Mouse (Mus musculus) bone marrow, adult 2 months (tissue): ENCODE data around the gene AL732309.1. TPM values are rescaled to one million over a fixed set of nuclear protein-coding genes. Genes with fewer than 3 reads are reported as not detected.

Source experiments
- H3K27ac ChIP-seq: fragments of 200-500 bp; 2 replicates; pipeline ENCODE4 v1.5.1; 2012; ENCODE audit warnings: low read depth, mild to moderate bottlenecking, control low read depth, inconsistent platforms, low read length; ENCODE audit not compliant: control insufficient read depth, poor library complexity, insufficient read depth
- H3K4me1 ChIP-seq: fragments of 200-500 bp; 2 replicates; pipeline ENCODE4 v1.6.1; 2011; ENCODE audit warnings: low read length; ENCODE audit not compliant: control insufficient read depth, insufficient read depth
- H3K4me3 ChIP-seq: fragments of 200-500 bp; replicated peaks from 2 replicates; pipeline ENCODE3; 2011; ENCODE audit warnings: mild to moderate bottlenecking, low read depth, low read length, control low read depth; ENCODE audit not compliant: control insufficient read depth
- CTCF ChIP-seq: fragments of 200-500 bp; IDR thresholded peaks from 2 replicates; pipeline ENCODE4 v1.5.1; 2011; ENCODE audit warnings: low read length, control low read depth; ENCODE audit not compliant: control insufficient read depth, insufficient read depth
- POLR2A ChIP-seq: fragments of 200-500 bp; IDR thresholded peaks from 2 replicates; pipeline ENCODE4 v1.6.1; 2011; ENCODE audit warnings: low read depth, mild to moderate bottlenecking, control low read depth, low read length, borderline replicate concordance; ENCODE audit not compliant: control insufficient read depth
- WGBS: fragments of 180-500 bp; shearing (Covaris S2); methylation state at CpG from one replicate; pipeline ENCODE4 v1.1.7; 2018; 5-methylcytosine and 5-hydroxymethylcytosine counted together
- polyA plus RNA-seq: library from polyadenylated mRNA; stranded (reverse); fragments of >200 nt; gene quantifications from 2 replicates; pipeline ENCODE4 v1.2.4, GENCODE M21; 2011; ENCODE audit warnings: low replicate concordance; ENCODE audit not compliant: missing spikeins, insufficient read depth, insufficient read length

The AL732309.1 gene
- polyA plus RNA-seq, 1 experiment = 22.3 TPM

GRCm38 (mm10) chr2:25228995-25229530 is 17.6 kb downstream of the AL732309.1 start:
- 75% methylated on average over 6 of the region's 6 CpGs for WGBS
- Histone ChIP-seq H3K4me3 (no peak overlapping the region), H3K4me1 (no peaks in the 10 kb centered on the region), H3K27ac (0 out of 2 replicates have a peak overlapping the region, but pooled peaks have one; percentile 74)
- TF ChIP-seq CTCF (no peak), POLR2A (no peak)

DNA sequence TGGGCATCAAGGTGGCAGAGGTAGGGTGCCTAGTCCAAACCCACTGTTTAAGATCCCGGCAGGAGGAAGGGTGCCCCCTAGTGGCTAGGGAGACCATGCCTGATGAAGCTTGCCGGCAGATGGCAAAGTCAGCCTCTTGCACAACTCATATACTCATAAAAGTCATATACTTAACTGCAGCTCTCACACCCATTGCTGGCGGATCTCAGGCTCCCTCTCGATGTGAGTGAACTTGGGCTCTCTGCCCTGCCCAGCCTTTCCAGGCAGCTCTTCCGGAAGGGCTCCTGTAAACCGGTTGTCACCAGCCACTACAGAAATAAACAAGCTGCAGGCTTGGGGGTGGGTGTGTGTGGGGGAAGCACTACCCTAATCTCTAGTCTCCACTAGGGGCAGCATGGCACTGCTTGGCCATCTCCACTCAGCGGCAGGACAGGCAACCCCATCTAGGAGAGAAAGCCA is 18.2 kb downstream of the AL732309.1 start:
- TF ChIP-seq POLR2A = no peak
- TF ChIP-seq CTCF = peak; percentile 99
- Histone ChIP-seq H3K27ac (peak overlapping the region; percentile 74), H3K4me1 (no peaks in the 10 kb centered on the region), H3K4me3 (peak overlapping the region; percentile 54)
- WGBS = under 1% methylated on average over 7 of the region's 7 CpGs

DNA sequence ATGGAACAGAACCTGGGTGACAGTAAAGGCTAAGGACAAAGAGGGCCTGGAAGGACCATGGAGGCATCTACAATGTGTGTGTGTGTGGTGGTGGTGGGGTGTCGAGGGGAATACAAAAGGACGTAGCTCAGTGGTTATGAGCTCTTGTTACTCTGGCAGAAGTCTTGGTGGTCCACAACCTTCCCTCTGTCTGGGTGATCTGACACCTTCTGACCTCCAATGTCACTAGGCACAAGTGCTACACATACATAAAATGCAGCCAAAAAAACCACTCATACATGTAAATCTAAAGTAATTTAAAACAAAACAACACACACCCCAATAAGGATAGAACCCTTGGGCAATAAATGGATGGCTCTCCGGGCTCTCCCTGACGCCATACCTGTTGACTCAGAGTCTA is 19.3 kb downstream of the AL732309.1 start:
- H3K4me3 ChIP-seq = no peak overlapping the region
- no peak overlapping the region for H3K27ac ChIP-seq
- 85% methylated on average over 4 of the region's 4 CpGs for WGBS
- no peaks in the 10 kb centered on the region for H3K4me1 ChIP-seq
- TF ChIP-seq POLR2A (no peak), CTCF (no peak)

DNA sequence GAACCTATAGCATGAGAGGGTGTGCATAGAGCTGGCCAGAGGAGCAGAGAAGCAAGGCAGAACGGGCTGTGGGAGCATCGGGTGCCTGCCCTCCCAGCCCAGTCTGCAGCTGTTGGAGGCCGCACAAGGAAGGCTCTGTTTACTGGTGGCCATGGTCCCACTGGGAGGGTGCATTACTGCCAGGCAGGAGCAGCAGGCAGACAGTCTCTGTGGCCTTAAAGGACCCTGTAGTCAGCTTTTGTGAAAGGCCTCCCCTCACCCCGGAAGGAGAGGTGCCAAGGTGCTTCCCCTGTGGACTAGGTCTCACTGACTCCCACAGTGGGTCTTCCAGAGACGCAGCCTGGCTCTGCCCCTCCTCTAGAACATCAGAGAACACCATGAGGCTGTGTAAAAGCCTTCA is 19.8 kb downstream of the AL732309.1 start:
- H3K4me3 ChIP-seq = no peak overlapping the region
- 82% methylated on average over 5 of the region's 5 CpGs for WGBS
- H3K4me1 ChIP-seq = no peaks in the 10 kb centered on the region; the same call in 1 of the 2 replicates
- H3K27ac ChIP-seq = no peak overlapping the region
- no peak for TF ChIP-seq POLR2A
- TF ChIP-seq CTCF = no peak

GRCm38 (mm10) chr2:25225811-25226379 is 20.8 kb downstream of the AL732309.1 start:
- no peak for TF ChIP-seq CTCF
- no peak for TF ChIP-seq POLR2A
- Histone ChIP-seq H3K4me3 (no peak overlapping the region), H3K27ac (no peak overlapping the region; the same call in 1 of the 2 replicates), H3K4me1 (no peaks in the 10 kb centered on the region; the same call in 1 of the 2 replicates)
- WGBS = 82% methylated on average over 8 of the region's 8 CpGs

- Histone ChIP-seq H3K4me3 (peak overlapping the region; percentile 75), H3K4me1 (no peaks in the 10 kb centered on the region; the same call in 1 of the 2 replicates), H3K27ac (peak overlapping the region; percentile 91)
- 2% methylated on average over 41 of the region's 41 CpGs for WGBS
- TF ChIP-seq CTCF (no peak), POLR2A (peak; percentile 89; the same call in 1 of the 2 replicates)
Observed at GRCm38 (mm10) chr2:25224766-25225752, 21.6 kb downstream of the AL732309.1 start.

GRCm38 (mm10) chr2:25224492-25224765 is 22.2 kb downstream of the AL732309.1 start, which contains the start of gene Tubb4b:
TSS of gene Tubb4b (minus strand) at chr2:25224702.
- 0% methylated on average over 17 of the region's 17 CpGs for WGBS
- TF ChIP-seq CTCF (peak; percentile 10; the same call in 1 of the 2 replicates), POLR2A (peak; percentile 99)
- no peaks in the 10 kb centered on the region; the same call in 1 of the 2 replicates for H3K4me1 ChIP-seq

More at GRCm38 (mm10) chr2:25224492-25224765, 22.2 kb downstream of the AL732309.1 start, which contains the start of gene Tubb4b:
- Histone ChIP-seq H3K4me3 (peak within 1 kb of the TSS; percentile 98), H3K27ac (peak within 1 kb of the TSS; percentile 100)
